Mouse (Mus musculus): ENCODE results near the gene Rassf1.

Gene Rassf1

DNA sequence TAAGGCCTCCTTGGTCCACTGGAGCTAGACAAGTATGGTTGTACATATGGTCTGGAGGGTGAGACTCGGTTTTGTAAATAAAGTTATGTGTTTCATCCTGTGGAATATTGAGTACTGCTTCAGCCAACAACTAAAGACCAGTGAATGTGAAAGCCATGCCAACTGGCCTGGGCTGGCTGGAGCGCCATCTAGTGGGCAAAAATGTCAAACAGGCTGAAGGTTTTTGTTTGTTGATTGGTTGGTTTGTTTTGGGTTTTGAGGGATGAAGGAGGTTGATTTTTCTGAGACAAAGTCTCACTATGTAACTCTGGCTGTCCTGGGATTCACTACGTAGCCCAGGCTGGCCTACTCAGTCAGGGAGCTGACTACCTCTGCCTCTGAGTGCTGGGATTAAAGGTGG is 5.8 kb upstream of the Rassf1 start:
- peak; percentile 85 for DNase-seq (ENCODE audit: low read depth, low spot score)
- Histone ChIP-seq H3K36me3 (ENCODE audit: control insufficient read depth, insufficient read depth, low read length, poor library complexity, severe bottlenecking) (peaks cover 4% of the 10 kb centered on the region; the same call in 1 of the 2 replicates), H3K27me3 (ENCODE audit: control insufficient read depth, insufficient read depth, low read length, poor library complexity, severe bottlenecking) (no peaks in the 10 kb centered on the region)

DNA sequence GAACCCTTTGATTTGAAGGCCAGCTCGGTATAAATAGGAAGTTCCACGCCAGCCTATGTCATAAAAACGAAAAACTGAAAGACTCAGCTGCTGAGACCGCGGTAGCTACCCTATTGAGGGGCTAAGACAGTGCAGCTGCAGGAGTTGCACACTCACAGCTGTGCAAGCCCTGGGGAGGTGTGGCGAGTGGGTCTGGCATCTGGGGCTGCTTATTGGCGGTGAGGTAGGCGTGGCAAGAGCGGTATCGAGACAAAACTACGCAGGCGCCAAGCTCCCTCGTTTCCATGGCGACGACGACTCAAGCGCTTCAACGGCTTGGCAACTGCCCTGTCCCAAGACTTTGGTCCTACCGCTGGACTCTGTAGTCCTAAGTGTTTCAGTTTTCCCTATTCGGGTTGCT is 4.3 kb upstream of the Rassf1 start, which contains the start of gene Zmynd10:
Gene Zmynd10 (plus strand): TSS at position 273 of the 400 bp plus-strand sequence.
- Histone ChIP-seq H3K27me3 (ENCODE audit: control insufficient read depth, insufficient read depth, low read length, poor library complexity, severe bottlenecking) (no peaks in the 10 kb centered on the region), H3K36me3 (ENCODE audit: control insufficient read depth, insufficient read depth, low read length, poor library complexity, severe bottlenecking) (peaks cover 4% of the 10 kb centered on the region; the same call in 1 of the 2 replicates)
- peak; percentile 90 for DNase-seq (ENCODE audit: low read depth, low spot score)

DNA sequence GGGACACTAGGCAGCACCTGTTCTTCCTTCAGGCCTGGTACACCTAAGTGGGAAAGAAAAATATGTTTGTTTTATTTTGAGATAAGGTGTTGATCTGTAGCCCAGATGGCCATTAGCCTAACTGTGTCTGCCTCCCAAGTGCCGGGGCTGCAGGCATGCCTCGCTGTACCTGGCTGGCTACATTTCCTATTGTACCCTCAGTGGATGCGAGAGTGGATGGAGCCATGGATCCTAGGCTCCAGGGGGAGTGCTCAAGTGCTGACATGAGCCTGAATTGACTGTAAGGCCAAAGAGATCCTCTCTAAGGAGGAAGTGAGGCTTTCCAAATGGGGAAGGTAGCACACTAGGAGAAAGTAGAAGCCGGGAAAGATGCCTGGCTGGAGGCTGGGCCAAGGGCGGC is 3.4 kb upstream of the Rassf1 start:
- Histone ChIP-seq H3K36me3 (ENCODE audit: control insufficient read depth, insufficient read depth, low read length, poor library complexity, severe bottlenecking) (peaks cover 4% of the 10 kb centered on the region; the same call in 1 of the 2 replicates), H3K27me3 (ENCODE audit: control insufficient read depth, insufficient read depth, low read length, poor library complexity, severe bottlenecking) (no peaks in the 10 kb centered on the region)
- no peak for DNase-seq (ENCODE audit: low read depth, low spot score)

DNA sequence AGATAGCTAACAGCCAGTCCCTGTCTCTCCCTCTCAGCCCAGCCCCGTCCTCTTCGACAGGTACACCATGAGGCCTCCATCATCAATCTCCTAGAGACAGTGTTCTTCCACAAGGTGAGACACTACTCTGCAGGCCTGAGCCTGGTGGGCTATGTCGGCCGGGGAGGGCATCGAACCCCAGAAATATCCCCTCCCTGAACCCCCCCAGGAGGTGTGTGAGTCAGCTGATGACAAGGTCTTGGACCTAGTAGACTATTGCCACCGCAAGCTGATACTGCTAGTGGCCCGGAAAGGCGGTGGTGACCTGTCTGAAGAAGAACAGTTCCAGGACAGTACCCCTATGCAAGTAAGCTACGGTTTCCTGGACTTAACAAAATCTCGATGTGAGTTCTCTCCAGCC is 2.5 kb upstream of the Rassf1 start:
- Histone ChIP-seq H3K36me3 (ENCODE audit: control insufficient read depth, insufficient read depth, low read length, poor library complexity, severe bottlenecking) (peaks cover 2% of the 10 kb centered on the region; the same call in 1 of the 2 replicates), H3K27me3 (ENCODE audit: control insufficient read depth, insufficient read depth, low read length, poor library complexity, severe bottlenecking) (no peaks in the 10 kb centered on the region)
- no peak for DNase-seq (ENCODE audit: low read depth, low spot score)

DNA sequence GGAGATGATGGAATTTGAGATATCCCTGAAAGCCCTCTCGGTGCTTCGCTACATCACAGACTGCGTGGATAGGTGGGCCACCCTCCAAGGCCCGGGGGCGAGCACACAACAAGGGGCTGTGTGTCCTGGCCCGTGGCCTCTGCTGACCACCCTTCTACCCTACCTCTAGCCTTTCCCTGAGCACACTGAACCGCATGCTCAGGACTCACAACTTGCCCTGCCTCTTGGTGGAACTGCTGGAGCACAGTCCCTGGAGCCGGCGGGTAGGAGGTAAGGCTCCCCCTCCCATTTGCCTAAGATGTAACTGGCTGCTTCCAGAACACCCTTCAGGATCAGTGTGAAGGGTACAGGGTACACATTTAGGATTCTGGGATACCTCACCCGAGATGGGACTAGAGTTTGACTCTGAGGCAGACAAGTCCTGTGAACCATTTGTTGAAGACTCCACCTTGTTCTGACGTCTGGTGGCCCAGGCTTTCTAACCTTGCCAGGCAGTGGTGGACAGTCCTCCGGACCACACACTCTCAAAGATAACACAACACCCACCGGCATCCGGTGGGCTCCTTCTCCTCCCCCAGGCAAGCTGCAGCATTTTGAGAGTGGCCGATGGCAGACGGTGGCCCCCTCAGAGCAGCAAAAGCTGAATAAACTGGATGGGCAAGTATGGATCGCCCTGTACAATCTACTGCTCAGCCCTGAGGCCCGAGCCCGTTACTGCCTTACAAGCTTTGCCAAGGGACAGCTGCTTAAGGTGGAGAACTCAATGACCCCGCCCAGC is 1.9 kb upstream of the Rassf1 start:
- H3K27me3 ChIP-seq (ENCODE audit: control insufficient read depth, insufficient read depth, low read length, poor library complexity, severe bottlenecking) = no peaks in the 10 kb centered on the region
- no peak for DNase-seq (ENCODE audit: low read depth, low spot score)

DNA sequence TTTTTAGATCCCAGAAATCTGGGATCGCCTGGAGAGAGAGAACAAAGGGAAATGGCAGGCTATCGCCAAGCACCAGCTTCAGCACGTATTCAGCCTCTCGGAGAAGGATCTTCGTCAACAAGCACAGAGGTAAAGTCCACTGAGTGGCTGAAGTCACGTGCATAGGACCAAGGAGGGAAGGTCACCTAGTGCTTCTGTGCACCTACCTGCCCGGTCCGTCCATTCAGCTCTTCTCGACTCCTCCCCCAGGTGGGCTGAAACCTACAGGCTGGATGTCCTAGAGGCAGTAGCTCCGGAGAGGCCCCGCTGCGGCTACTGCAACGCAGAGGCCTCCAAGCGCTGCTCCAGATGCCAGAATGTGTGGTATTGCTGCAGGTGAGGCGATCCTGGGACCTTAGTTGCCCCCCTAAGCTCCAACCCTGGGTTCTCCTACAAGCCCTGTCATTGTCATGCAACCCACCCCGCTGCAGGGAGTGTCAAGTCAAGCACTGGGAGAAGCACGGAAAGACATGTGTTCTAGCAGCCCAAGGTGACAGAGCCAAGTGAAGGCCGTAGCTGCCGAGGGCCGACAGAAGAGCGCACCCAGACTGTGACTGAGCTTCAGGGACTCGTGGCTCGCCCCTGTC is 751 bp upstream of the Rassf1 start:
- no peak for DNase-seq (ENCODE audit: low read depth, low spot score)
- Histone ChIP-seq H3K36me3 (ENCODE audit: control insufficient read depth, insufficient read depth, low read length, poor library complexity, severe bottlenecking) (no peaks in the 10 kb centered on the region), H3K27me3 (ENCODE audit: control insufficient read depth, insufficient read depth, low read length, poor library complexity, severe bottlenecking) (no peaks in the 10 kb centered on the region)

More for the DNA sequence above, 1.9 kb upstream of the Rassf1 start:
- peaks cover 2% of the 10 kb centered on the region; the same call in 1 of the 2 replicates for H3K36me3 ChIP-seq (ENCODE audit: control insufficient read depth, insufficient read depth, low read length, poor library complexity, severe bottlenecking)

DNA sequence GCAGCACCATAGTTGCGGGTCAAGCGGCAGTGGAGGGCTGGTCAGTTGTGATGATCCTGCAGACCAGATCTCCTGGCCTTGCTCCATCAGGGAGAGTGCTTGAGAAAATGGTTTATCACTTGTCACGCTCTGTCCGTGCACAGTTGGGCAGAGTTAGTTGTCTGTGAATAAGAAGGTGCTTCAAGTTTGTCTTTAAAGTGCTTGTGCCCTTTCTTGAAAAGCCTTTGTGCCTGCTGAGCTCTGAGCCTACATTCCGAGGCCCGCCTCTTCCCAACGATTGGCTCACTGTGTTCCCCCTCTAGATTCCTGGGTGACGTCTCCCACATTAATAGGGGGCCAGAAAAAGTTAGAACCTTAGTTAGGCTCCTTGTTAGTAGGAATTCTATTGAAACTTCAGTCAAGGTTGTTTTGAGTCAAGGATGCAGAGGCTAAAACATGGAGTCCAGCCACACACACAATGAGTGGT is 568 bp downstream of the Rassf1 start:
- Histone ChIP-seq H3K36me3 (ENCODE audit: control insufficient read depth, insufficient read depth, low read length, poor library complexity, severe bottlenecking) (no peaks in the 10 kb centered on the region), H3K27me3 (ENCODE audit: control insufficient read depth, insufficient read depth, low read length, poor library complexity, severe bottlenecking) (no peaks in the 10 kb centered on the region)
- no peak for DNase-seq (ENCODE audit: low read depth, low spot score)

DNA sequence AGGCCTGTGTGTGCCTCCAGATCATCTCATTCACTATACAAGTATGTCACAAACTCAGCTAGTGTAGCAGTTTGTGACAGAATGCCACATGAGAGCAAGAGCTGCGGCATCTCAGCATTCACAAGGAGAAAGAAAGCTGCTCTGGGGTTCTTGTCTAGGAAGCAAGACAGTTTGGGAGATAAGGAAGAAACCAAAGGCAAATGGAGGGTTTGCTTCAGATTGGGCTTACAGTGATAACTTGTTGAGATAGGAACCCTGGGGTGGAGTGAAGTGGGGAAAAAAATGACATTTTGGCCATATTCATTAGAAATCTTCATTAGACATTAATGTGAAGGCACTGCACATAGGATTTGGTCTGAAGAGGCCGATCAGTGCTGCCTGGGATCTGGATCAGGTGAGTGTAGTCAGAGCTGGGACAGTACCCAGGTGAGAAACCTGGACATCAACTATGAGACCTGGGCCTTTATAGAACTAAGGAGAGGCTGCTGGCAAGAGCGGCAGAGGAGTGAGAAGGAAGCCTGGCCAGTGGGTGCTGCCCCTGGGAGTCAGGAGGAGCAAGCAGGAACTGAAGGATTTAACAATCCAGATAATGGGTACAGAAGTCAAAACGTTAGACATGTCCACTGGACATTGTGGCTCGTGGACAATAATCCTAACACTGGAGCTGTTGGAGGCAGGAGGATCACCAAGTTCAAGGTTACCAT is 1.5 kb downstream of the Rassf1 start:
- Histone ChIP-seq H3K36me3 (ENCODE audit: control insufficient read depth, insufficient read depth, low read length, poor library complexity, severe bottlenecking) (peaks cover 4% of the 10 kb centered on the region), H3K27me3 (ENCODE audit: control insufficient read depth, insufficient read depth, low read length, poor library complexity, severe bottlenecking) (no peaks in the 10 kb centered on the region)
- no peak for DNase-seq (ENCODE audit: low read depth, low spot score)

DNA sequence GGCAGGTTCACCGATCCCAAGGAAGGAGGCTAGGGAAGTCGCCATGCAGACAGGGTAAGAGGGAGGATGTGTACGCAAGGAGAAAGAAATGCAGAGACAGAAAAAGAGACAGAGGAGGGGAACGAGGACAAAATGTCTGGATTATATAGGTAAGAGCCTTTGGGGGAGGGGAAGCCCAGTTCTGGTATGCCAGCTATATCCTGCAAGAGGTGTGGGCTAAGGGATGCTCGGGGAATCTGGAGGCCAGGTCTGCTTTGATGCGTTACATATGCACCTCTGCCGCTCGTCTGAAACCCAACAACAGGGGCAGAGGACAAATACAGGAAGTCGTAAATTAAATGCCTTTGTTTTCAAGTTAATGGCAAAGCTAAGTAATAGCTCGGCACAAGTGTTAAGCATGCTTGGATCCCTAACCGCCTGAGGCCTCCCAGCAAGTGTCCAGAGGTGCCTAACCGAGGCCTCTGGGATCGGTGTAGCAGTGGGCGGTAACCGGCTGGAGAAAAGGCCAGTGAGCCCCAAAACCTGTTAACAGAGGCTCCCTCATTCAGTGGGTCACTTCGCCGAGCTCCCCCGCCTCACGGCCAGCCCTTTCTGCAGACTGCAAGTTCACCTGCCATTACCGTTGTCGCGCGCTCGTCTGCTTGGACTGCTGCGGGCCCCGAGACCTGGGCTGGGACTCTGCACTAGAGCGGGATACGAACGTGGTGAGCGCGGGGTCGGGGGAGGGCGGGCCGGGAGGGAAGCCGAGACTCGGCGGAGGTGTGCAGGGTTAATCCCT is 2.4 kb downstream of the Rassf1 start:
- Histone ChIP-seq H3K36me3 (ENCODE audit: control insufficient read depth, insufficient read depth, low read length, poor library complexity, severe bottlenecking) (peaks cover 10% of the 10 kb centered on the region), H3K27me3 (ENCODE audit: control insufficient read depth, insufficient read depth, low read length, poor library complexity, severe bottlenecking) (no peaks in the 10 kb centered on the region)
- DNase-seq (ENCODE audit: low read depth, low spot score) = peak; percentile 42

DNA sequence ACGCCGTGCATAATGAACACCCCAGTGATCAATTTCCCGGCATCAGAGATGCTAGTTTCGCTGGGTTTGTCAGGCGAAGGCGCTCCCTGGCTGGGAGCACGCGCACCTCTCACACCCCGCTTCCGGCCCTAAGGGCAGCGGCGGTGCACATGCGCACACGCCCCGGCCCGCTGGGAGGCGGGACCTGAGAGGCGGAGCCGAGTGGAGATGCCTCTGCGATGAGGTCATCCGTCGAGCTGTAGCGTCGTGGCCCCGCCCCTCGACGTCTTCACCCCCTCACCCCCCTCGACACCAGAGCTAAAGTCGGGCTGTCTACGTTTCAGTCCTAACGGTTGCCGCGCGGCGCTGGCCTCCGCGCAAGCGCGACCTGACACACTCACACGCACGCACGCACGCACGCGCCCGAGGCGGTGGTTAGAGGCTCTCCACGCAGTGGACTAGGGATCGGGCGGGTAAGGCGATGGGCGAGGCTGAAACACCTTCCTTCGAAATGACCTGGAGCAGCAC is 3.0 kb downstream of the Rassf1 start:
- peak; percentile 99 for DNase-seq (ENCODE audit: low read depth, low spot score)
- Histone ChIP-seq H3K36me3 (ENCODE audit: control insufficient read depth, insufficient read depth, low read length, poor library complexity, severe bottlenecking) (peaks cover 10% of the 10 kb centered on the region), H3K27me3 (ENCODE audit: control insufficient read depth, insufficient read depth, low read length, poor library complexity, severe bottlenecking) (no peaks in the 10 kb centered on the region)

DNA sequence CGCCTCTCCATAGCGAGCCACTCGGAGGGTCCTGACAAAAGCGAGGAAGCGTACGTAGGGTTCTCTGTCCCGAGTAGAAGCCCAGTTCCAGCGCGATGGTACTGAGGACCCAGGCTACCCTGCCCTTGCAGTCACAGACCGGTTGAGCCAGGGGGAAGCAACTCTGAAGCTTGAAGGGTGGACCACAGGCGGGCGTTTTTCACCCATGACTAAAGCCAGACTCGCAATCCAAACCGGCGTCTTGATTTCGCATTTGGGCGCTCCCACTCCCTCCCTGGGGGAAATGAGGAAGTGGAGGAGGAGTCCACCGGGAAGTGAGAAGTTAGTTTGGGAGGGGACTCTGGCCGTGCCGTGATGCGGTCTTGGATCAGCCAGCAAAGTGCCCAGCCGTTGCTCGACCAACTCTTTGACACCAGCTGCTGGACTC is 3.7 kb downstream of the Rassf1 start:
- DNase-seq (ENCODE audit: low read depth, low spot score) = peak; percentile 68
- Histone ChIP-seq H3K27me3 (ENCODE audit: control insufficient read depth, insufficient read depth, low read length, poor library complexity, severe bottlenecking) (no peaks in the 10 kb centered on the region), H3K36me3 (ENCODE audit: control insufficient read depth, insufficient read depth, low read length, poor library complexity, severe bottlenecking) (peaks cover 12% of the 10 kb centered on the region)

DNA sequence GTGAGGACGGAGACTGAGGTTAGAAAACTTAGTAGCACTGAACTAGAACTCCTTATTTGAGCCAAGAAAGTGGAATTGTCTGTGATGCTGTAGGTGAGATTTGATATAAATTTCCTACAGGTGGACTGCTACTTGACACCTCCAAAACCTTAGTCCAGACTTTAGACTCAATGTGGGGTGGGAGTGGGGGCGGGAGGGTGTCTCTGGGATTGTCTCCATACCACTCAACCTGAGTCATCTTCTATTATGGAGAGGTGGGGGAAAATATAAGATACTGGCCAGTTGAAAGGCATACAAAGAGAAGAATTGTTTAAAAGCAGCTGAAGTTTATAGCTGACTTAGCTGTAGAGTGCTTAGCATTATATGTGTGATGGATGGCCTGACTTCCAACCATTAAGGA is 4.3 kb downstream of the Rassf1 start:
- peaks cover 12% of the 10 kb centered on the region for H3K36me3 ChIP-seq (ENCODE audit: control insufficient read depth, insufficient read depth, low read length, poor library complexity, severe bottlenecking)
- no peak for DNase-seq (ENCODE audit: low read depth, low spot score)
- no peaks in the 10 kb centered on the region for H3K27me3 ChIP-seq (ENCODE audit: control insufficient read depth, insufficient read depth, low read length, poor library complexity, severe bottlenecking)

DNA sequence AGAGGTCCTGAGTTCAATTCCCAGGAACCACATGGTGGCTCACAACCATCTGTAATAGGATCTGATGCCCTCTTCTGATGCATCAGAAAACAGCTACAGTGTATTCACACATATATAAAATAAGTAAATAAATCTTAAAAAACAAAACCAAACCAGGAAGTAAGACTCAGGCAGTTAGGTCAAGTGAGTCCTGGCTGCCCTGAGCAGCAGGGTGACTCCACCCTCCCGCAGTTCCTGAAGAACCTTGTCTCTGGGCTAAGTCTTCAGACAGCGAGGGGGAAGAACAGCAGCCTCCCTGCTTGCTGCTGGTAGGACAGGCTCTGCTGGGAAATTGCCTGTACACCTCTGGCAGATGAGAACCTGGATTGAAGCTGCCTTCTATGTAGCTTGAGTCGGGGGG is 5.0 kb downstream of the Rassf1 start:
- peaks cover 12% of the 10 kb centered on the region for H3K36me3 ChIP-seq (ENCODE audit: control insufficient read depth, insufficient read depth, low read length, poor library complexity, severe bottlenecking)
- no peak for DNase-seq (ENCODE audit: low read depth, low spot score)
- H3K27me3 ChIP-seq (ENCODE audit: control insufficient read depth, insufficient read depth, low read length, poor library complexity, severe bottlenecking) = no peaks in the 10 kb centered on the region

DNA sequence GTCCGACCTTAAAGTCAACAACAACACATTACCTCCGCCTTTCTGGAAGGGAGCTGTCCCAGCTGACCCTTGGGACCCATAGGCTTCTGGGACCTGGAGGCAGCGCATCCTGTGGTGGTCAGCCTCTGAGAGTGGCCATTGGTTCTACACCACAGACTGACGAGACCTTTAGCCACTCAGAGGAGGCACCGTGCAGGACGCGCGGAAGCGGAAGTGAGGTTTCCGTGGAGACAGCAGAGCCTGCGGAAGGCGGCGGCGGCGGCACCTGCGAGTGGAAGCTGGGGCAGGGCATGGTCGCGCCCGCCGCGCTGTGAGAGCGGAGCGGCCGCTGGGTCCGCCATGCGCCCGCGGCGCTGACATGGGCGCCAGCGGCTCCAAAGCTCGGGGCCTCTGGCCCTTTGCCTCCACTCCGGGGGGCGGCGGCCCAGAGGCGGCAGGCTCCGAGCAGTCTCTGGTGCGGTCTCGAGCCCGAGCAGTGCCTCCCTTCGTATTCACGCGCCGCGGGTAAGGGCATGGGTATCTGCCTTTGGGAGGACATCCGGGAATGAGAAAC is 11.8 kb downstream of the Rassf1 start, which contains the start of gene Tusc2:
Gene Tusc2 (plus strand): TSS at position 227 of the 553 bp plus-strand sequence.
- Histone ChIP-seq H3K27me3 (ENCODE audit: control insufficient read depth, insufficient read depth, low read length, poor library complexity, severe bottlenecking) (no peaks in the 10 kb centered on the region), H3K36me3 (ENCODE audit: control insufficient read depth, insufficient read depth, low read length, poor library complexity, severe bottlenecking) (peaks cover 5% of the 10 kb centered on the region; the same call in 1 of the 2 replicates)
- DNase-seq (ENCODE audit: low read depth, low spot score) = peak; percentile 95

All from splenic B cell, adult 2 months (primary cell).